16 mouse cellular contexts compared by ENCODE assay signal in genomic region chr8:83934222-83934621, GRCm38 (mm10).
"Had no signal": no experiment of that assay in that cellular context is flagged by ENCODE, and none has a peak within 500 bp of the region (broad histone marks: within the 10 kb centered on the region; RNA-seq: fewer than 3 reads in every experiment).

No protein-coding gene starts in this region.

- H3K4me1 ChIP-seq: midbrain, embryonic 10.5 days; midbrain, embryonic 12.5 days; neural tube, embryonic 13.5 days; neural tube, embryonic 15.5 days had no signal

- H3K9ac ChIP-seq: lung, embryonic 14.5 days; midbrain, embryonic 12.5 days; neural tube, embryonic 13.5 days; neural tube, embryonic 15.5 days had no signal

- H3K4me3 ChIP-seq: midbrain, embryonic 10.5 days; midbrain, embryonic 12.5 days; myocyte; neural tube, embryonic 13.5 days; neural tube, embryonic 15.5 days had no signal

- H3K27ac ChIP-seq: midbrain, embryonic 10.5 days; midbrain, embryonic 12.5 days; neural tube, embryonic 13.5 days; neural tube, embryonic 15.5 days had no signal

- DNase-seq: lung, adult 18-20 months; lung, embryonic 14.5 days; lung, postnatal 10 days; midbrain, embryonic 14.5 days; retina, postnatal 1 day; right cerebral cortex, postnatal 14 days; spleen, adult 18-20 months; thymus, adult 18-20 months; thymus, postnatal 14 days; thymus, postnatal 36 days had no signal

- H3K9me3 ChIP-seq: midbrain, embryonic 10.5 days; midbrain, embryonic 12.5 days; neural tube, embryonic 13.5 days; neural tube, embryonic 15.5 days had no signal

- H3K4me2 ChIP-seq: lung, embryonic 14.5 days; midbrain, embryonic 12.5 days; neural tube, embryonic 13.5 days; neural tube, embryonic 15.5 days had no signal

- H3K27me3 ChIP-seq: midbrain, embryonic 12.5 days; neural tube, embryonic 13.5 days; neural tube, embryonic 15.5 days had no signal

- ATAC-seq: midbrain, embryonic 16.5 days had no signal
